Mouse (Mus musculus) limb, embryonic 14.5 days (tissue): ENCODE results near the gene Map4k4. TPM values are rescaled to one million over a fixed set of nuclear protein-coding genes. Genes with fewer than 3 reads are reported as not detected.

Experiments
- ATAC-seq: fragments of 200-750 bp; cut with Nextera tagmentation; 2 replicates; pipeline ENCODE4 v1.8.0; 2017; ENCODE audit warnings: low read depth, moderate number of reproducible peaks, moderate TSS enrichment; ENCODE audit not compliant: low FRiP score
- DNase-seq: peaks from one replicate; pipeline ENCODE4 v3.0.0-alpha.2; 2015; ENCODE audit warnings: low spot score
- H3K27ac ChIP-seq: fragments of 300-500 bp; sonication (generic); replicated peaks from 2 replicates; pipeline ENCODE4 v1.5.1; 2014; ENCODE audit warnings: low read depth, mild to moderate bottlenecking, low read length, moderate library complexity, mixed read lengths
- H3K27me3 ChIP-seq: fragments of 300-500 bp; sonication (generic); 2 replicates; pipeline ENCODE4 v1.6.1; 2014; ENCODE audit warnings: low read length, mixed read lengths; ENCODE audit not compliant: control insufficient read depth, insufficient read depth
- H3K36me3 ChIP-seq: fragments of 300-500 bp; sonication (generic); 2 replicates; pipeline ENCODE4 v1.6.1; 2014; ENCODE audit warnings: mild to moderate bottlenecking, low read length, moderate library complexity, mixed read lengths; ENCODE audit not compliant: control insufficient read depth, insufficient read depth
- H3K4me1 ChIP-seq: fragments of 300-500 bp; sonication (generic); 2 replicates; pipeline ENCODE4 v1.6.1; 2014; ENCODE audit warnings: antibody characterized with exemption, low read length, mixed read lengths; ENCODE audit not compliant: control insufficient read depth, insufficient read depth
- H3K4me2 ChIP-seq: fragments of 300-500 bp; sonication (generic); replicated peaks from 2 replicates; pipeline ENCODE4 v1.6.1; 2014; ENCODE audit warnings: low read depth, mild to moderate bottlenecking, low read length, moderate library complexity; ENCODE audit not compliant: severe bottlenecking
- H3K4me3 ChIP-seq: fragments of 300-500 bp; sonication (generic); replicated peaks from 2 replicates; pipeline ENCODE4 v1.5.1; 2014; ENCODE audit warnings: low read length
- H3K9ac ChIP-seq: fragments of 300-500 bp; sonication (generic); 2 replicates; pipeline ENCODE4 v1.6.1; 2014; ENCODE audit warnings: mild to moderate bottlenecking, low read depth, low read length, moderate library complexity; ENCODE audit not compliant: severe bottlenecking
- H3K9me3 ChIP-seq: fragments of 300-500 bp; sonication (generic); 2 replicates; pipeline ENCODE4 v1.6.1; 2016; ENCODE audit warnings: low read length; ENCODE audit not compliant: control insufficient read depth
- POLR2A ChIP-seq: fragments of 200-500 bp; IDR thresholded peaks from 2 replicates; pipeline ENCODE4 v1.8.0; 2012; ENCODE audit warnings: inconsistent platforms, mild to moderate bottlenecking, moderate library complexity, borderline replicate concordance; ENCODE audit not compliant: insufficient read depth, insufficient read length; ENCODE audit errors: extremely low read depth
- WGBS: fragments of 180-500 bp; shearing (Covaris S2); extraction: QIAGEN DNeasy Blood & Tissue Kit; methylation state at CpG from one replicate; pipeline ENCODE4 v1.1.7; 2014; 5-methylcytosine and 5-hydroxymethylcytosine counted together
- polyA plus RNA-seq, 2 experiments: library from polyadenylated mRNA; depleted of rRNA in 1 of 2; stranded (reverse) in 1 of 2; unstranded in 1 of 2; fragments of >200 nt; fragmentation: Nextera tagmentation in 1 of 2; extraction: Ambion mirVana in 1 of 2; gene quantifications; 2 replicates each; pipeline versions ENCODE4 v1.2.1 to v1.2.3; 2012 to 2014

The Map4k4 gene
- polyA plus RNA-seq, 2 experiments = 40.4 to 221 TPM

GRCm38 (mm10) chr1:39931055-39931454 is 30.3 kb downstream of the Map4k4 start:
- 64% methylated on average over 7 of the region's 7 CpGs for WGBS
- Histone ChIP-seq H3K4me2 (no peak overlapping the region), H3K27me3 (no peaks in the 10 kb centered on the region), H3K27ac (no peak overlapping the region), H3K36me3 (peaks cover 2% of the 10 kb centered on the region; the same call in 1 of the 2 replicates), H3K4me3 (no peak overlapping the region), H3K9ac (0 out of 2 replicates have a peak overlapping the region, but pooled peaks have one; percentile 25), H3K4me1 (peaks cover 53% of the 10 kb centered on the region), H3K9me3 (no peaks in the 10 kb centered on the region)
- no peak for DNase-seq
- ATAC-seq = no peak
- TF ChIP-seq POLR2A = no peak

GRCm38 (mm10) chr1:39932216-39932739 is 31.6 kb downstream of the Map4k4 start:
- Histone ChIP-seq H3K4me1 (peaks cover 61% of the 10 kb centered on the region), H3K9me3 (no peaks in the 10 kb centered on the region), H3K4me2 (no peak overlapping the region), H3K27ac (no peak overlapping the region), H3K9ac (no peak overlapping the region), H3K36me3 (no peaks in the 10 kb centered on the region), H3K27me3 (no peaks in the 10 kb centered on the region), H3K4me3 (no peak overlapping the region)
- WGBS = 63% methylated on average over 9 of the region's 9 CpGs
- no peak for ATAC-seq
- TF ChIP-seq POLR2A = no peak
- DNase-seq = no peak

GRCm38 (mm10) chr1:39932922-39933321 is 32.2 kb downstream of the Map4k4 start:
- H3K4me2 ChIP-seq = no peak overlapping the region
- H3K27me3 ChIP-seq = no peaks in the 10 kb centered on the region
- no peak for ATAC-seq
- WGBS = 65% methylated on average over 10 of the region's 10 CpGs
- no peak overlapping the region for H3K27ac ChIP-seq
- DNase-seq = no peak
- no peak for TF ChIP-seq POLR2A
- peaks cover 65% of the 10 kb centered on the region for H3K4me1 ChIP-seq
- no peaks in the 10 kb centered on the region for H3K9me3 ChIP-seq
- H3K4me3 ChIP-seq = no peak overlapping the region
- H3K36me3 ChIP-seq = no peaks in the 10 kb centered on the region
- no peak overlapping the region for H3K9ac ChIP-seq

GRCm38 (mm10) chr1:39934954-39935353 is 34.2 kb downstream of the Map4k4 start:
- H3K4me1 ChIP-seq = peaks cover 70% of the 10 kb centered on the region
- H3K4me3 ChIP-seq = no peak overlapping the region
- ATAC-seq (no peak), DNase-seq (no peak)
- 14% methylated on average over 8 of the region's 8 CpGs for WGBS
- no peaks in the 10 kb centered on the region for H3K9me3 ChIP-seq
- no peaks in the 10 kb centered on the region for H3K36me3 ChIP-seq
- no peak overlapping the region for H3K4me2 ChIP-seq
- no peak for TF ChIP-seq POLR2A
- H3K27ac ChIP-seq = no peak overlapping the region
- no peaks in the 10 kb centered on the region for H3K27me3 ChIP-seq
- no peak overlapping the region for H3K9ac ChIP-seq

- H3K36me3 ChIP-seq = no peaks in the 10 kb centered on the region
- WGBS = 0% methylated on average over 10 of the region's 10 CpGs
- H3K27me3 ChIP-seq = no peaks in the 10 kb centered on the region
- no peak for DNase-seq
- peak overlapping the region; percentile 31 for H3K4me3 ChIP-seq
- ATAC-seq = no peak
- H3K9ac ChIP-seq = 0 out of 2 replicates have a peak overlapping the region, but pooled peaks have one; percentile 31
- H3K27ac ChIP-seq = no peak overlapping the region
- peak overlapping the region; percentile 49 for H3K4me2 ChIP-seq
- H3K4me1 ChIP-seq = peaks cover 67% of the 10 kb centered on the region
- no peaks in the 10 kb centered on the region for H3K9me3 ChIP-seq
- TF ChIP-seq POLR2A = no peak
Observed at GRCm38 (mm10) chr1:39935616-39936015, 34.9 kb downstream of the Map4k4 start.
